Mouse (Mus musculus): ENCODE measurements around the gene Tas2r117.

The Tas2r117 gene

DNA sequence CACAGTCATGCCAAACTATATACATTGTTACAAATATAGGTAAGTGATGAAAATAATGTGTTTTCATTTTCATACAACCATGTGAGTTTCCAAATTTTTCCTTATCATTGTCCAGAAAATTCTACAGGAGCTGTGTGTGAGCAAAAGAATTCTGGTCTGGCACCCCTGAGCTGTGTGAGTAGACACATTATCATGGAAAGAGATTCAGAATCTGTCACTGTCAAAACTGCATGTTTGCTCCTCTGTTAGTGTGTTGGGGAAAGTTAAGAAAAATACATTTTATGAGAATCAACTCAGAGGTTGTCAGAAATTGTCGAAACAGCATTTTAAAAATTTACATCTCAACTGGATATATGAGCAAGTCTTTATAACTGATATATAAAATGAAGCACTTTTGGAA lies at the start of gene Tas2r117:
TSS of gene Tas2r117 (plus strand) at position 301 of the 400 bp plus-strand sequence.
- no peak for DNase-seq

DNA sequence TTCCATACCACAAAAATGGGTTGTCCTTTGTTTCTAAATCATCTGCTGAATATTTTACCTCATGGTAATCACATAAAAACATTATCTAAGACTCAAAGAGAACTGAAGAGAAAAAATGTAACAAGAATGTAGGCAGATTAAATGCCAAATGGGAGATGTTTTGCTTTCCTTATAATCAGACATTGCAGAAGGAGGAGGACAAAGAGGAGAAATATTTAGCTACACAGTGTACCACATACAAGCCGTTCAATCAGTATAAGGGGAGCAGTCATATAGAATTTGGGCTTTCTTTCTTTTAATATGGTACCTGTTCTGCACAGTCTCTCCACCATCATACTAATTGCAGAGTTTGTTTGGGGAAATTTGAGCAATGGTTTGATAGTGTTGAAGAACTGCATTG lies 48.2 kb upstream of the Tas2r117 start, which contains the start of gene Tas2r124:
TSS of gene Tas2r124 (plus strand) at position 301 of the 400 bp plus-strand sequence.
- no peak for DNase-seq

DNA sequence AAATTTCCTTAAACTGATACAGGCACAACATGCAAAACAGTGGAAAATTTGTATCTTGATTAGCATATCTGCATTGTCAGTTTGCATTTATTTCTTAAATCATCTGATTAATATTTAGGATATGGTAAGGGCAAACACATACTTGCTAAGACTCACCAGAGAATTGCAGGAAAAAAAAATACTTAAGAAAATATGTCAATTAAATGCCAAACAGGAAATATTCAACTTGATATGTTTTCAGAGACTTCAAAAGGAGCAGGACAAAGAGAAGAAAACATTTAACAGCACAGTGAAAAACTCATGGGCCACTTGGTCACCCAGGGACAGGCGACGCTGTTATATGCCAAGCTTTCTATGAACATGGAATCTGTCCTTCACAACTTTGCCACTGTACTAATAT lies 40.8 kb upstream of the Tas2r117 start, which contains the start of gene Tas2r102:
TSS of gene Tas2r102 (plus strand) at position 301 of the 400 bp plus-strand sequence.
- DNase-seq = no peak

DNA sequence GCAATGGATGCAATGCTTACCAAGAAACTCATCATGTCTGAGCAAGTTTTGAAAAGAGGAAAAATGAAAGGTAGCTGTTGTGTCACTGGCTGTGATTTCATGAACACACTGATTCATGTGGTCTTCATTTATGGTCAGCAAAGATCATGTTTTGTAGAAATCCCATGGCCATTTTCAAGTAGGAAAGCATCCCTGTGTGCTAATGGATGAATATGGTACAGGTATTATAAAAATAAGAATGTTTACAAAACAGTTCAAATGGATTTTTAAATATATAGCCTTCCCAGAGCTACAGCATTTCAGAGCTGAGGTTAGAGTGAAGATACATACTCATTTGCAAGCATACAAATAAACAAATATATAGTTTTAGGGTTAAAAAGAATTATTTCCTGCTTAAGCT lies 24.6 kb upstream of the Tas2r117 start, which contains the start of gene Tas2r136:
TSS of gene Tas2r136 (minus strand) at position 101 of the 400 bp plus-strand sequence.
- DNase-seq = no peak

DNA sequence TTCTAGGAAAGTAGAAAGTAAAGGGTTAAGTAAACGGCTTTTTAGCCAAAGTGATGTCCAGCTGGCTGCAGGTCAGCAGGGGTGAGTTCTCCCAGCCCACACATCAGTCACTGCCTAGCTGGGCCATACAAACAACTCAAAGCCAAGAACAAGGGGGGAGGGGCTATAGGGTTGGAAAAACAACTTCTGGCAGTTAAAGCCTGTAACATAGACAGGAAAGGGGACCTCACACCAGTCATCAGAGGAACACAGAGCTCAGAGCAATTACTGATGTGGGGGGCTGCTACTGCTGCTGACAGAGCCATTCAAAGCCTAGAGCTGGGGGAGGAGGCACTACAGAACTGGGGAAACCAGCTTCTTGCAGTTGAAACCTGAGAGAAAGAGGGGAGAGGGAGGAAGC lies 7.2 kb upstream of the Tas2r117 start:
- DNase-seq = no peak

DNA sequence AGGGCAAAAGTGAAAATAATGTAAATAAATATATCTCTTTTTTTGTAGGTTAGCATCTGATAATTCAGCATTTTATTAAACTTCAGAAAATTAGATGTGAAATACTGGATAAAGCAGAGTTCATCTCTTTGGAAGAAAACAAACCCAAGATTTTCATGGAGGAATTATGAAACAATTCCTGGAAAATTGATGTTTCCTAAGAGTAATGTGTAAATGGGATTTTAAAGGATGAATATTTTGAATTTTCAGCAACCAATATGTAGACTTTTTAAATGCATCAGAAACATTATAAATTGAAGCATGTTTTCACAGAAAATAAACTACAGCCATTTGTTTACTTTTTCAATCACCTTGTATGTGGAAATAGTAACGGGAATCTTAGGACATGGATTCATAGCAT lies 44.2 kb downstream of the Tas2r117 start, which contains the start of gene Tas2r123:
TSS of gene Tas2r123 (plus strand) at position 301 of the 400 bp plus-strand sequence.
- no peak for DNase-seq
